Mouse (Mus musculus): ENCODE measurements around the gene Ddx55.
"Not testable (repeated sequence)": the region's sequence is repeated elsewhere in the genome, so short reads cannot be mapped to it uniquely, and the experiment has no call there.

Gene Ddx55

DNA sequence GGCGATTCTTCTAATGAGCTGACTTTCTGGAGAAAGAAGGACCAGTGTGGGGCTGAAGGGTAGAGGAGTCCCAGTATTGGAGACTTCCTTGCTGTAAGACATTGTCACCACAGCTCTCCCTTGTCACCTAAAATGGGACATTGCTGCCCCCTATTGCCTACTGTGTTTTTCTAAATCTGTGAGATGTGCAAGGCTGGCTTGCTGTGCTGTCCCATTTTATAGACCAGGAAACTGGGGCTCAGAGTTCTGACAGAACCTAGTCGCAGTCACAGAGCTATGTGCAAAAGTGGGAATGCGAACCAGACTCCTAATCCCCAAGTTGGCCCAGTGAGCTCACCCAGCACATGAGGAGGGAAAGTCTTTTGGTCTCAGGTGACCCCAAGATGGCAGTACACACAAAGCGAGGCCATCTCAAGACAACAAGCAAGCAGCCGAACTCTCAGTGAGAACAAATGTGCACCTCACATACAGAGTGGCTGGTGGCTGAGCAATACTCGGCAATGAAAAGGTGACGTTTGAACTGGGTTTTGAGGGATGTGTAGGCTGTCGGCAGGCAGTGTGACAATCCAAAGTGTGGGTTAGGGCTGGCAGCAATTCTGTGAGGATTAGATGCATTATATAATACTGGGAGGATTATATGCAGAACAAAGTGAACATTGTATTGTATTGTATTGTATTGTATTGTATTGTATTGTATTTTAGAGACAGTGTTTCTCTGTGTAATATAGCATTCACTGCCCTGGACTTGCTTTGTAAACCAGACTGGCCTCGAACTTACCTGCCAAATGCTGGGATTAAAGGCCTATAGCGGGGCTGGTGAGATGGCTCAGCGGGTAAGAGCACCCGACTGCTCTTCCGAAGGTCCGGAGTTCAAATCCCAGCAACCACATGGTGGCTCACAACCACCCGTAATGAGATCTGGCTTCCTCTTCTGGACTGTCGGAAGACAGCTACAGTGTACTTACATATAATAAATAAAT is 13.6 kb upstream of the Ddx55 start:
- peak; percentile 58 to 71 for DNase-seq (ENCODE audit: low spot score in 2 of 2)

- no peak for DNase-seq (ENCODE audit: low spot score in 2 of 2)
Measured at GRCm38 (mm10) chr5:124539905-124540304, 12.8 kb upstream of the Ddx55 start.

- peak; percentile 98 for DNase-seq (ENCODE audit: low spot score in 2 of 2)
Measured at GRCm38 (mm10) chr5:124540383-124540786, 12.3 kb upstream of the Ddx55 start, which contains the start of gene Tmed2. TSS of gene Tmed2 (plus strand) at chr5:124540695.

GRCm38 (mm10) chr5:124540905-124541601 is 11.6 kb upstream of the Ddx55 start:
- DNase-seq (ENCODE audit: low spot score in 2 of 2) = peak; percentile 71

DNA sequence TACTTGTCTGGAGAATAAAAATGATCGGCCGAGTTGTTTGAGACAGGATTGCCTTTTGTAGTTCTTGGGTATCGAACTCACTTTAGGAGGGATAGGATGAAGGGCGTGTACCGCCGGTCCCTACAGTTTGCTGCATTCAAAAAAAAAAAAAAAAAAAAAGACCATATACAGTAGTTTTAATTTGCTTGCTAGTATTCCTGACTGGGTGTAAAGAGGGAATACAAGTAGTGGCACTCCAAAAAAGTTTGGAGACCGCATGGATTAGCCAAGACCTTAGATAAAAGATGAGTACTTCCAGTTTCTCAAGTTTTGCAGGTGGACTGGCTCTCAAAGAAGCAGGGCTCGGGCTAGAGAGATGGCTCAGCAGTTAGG is 11.1 kb upstream of the Ddx55 start:
- DNase-seq (ENCODE audit: low spot score in 2 of 2) = peak in 1 of 2 experiments; percentile 18

GRCm38 (mm10) chr5:124550737-124551136 is 1.9 kb upstream of the Ddx55 start:
- not testable (repeated sequence) for DNase-seq (ENCODE audit: low spot score in 2 of 2)

- peak in 1 of 2 experiments; percentile 15 for DNase-seq (ENCODE audit: low spot score in 2 of 2)
Measured at GRCm38 (mm10) chr5:124551349-124552093, 1.1 kb upstream of the Ddx55 start.

GRCm38 (mm10) chr5:124552094-124552472 is 581 bp upstream of the Ddx55 start:
- DNase-seq (ENCODE audit: low spot score in 2 of 2) = peak in 1 of 2 experiments; percentile 11

DNA sequence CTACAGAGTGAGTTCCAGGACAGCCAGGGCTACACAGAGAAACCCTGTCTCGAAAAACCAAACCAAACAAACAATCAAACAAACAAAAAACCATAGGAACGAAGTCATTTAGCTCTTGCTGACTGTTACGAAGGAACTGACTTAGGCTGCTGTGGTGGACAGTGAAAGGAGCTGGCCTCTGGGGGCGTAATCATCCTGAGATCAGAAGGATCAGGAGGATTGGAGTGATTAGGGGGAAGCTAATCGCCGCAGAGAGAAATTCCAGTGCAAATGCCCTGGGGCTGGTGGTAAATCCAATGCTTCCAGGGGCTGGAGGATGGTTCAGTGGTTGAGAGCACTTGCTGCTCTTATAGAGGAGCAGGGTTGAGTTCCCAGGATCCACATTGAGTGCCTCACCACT is 943 bp downstream of the Ddx55 start:
- peak in 1 of 2 experiments; percentile 16 for DNase-seq (ENCODE audit: low spot score in 2 of 2)

DNA sequence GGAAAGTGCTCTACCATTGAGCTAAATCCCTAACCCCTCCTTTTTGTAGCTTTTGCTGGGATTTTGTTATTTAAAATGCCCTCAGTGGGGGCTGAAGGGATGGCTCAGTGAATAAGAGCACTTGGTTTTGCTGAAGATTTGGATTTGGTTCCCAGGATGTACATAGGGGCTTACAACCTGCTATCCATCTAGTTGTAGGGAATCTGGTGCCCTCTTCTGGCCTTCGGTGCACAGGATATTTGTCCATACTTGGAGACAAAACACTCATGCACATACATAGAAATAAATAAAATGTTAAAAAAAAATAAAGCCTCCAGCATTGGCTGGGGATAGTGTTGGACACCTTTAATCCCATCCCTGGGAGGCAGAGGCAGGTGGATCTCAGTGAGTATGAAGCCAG is 2.5 kb downstream of the Ddx55 start:
- DNase-seq (ENCODE audit: low spot score in 2 of 2) = peak in 1 of 2 experiments; percentile 26

DNA sequence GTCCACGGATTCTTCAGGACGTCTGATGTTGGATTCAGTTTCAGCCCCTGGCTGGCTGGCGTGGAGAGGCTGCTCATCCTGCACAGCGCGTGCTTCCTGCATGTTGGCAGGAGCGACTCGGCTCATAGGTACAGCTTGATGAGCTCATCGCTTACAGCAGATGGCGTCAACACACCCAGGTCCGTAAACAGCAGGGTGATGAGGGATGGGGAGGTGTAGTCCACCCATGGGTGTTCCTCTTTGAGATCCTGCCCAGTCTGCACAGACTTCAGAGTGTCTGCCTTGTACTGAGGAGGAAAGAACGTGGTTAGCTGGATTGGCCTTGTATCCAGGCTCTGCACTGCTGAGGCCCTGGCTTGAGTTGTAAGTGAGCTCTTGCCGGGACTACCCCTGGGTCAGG is 18.4 kb downstream of the Ddx55 start:
- DNase-seq (ENCODE audit: low spot score in 2 of 2) = peak; percentile 46 to 61

- no peak for DNase-seq (ENCODE audit: low spot score in 2 of 2)
Measured at GRCm38 (mm10) chr5:124575467-124575866, 22.8 kb downstream of the Ddx55 start.

DNA sequence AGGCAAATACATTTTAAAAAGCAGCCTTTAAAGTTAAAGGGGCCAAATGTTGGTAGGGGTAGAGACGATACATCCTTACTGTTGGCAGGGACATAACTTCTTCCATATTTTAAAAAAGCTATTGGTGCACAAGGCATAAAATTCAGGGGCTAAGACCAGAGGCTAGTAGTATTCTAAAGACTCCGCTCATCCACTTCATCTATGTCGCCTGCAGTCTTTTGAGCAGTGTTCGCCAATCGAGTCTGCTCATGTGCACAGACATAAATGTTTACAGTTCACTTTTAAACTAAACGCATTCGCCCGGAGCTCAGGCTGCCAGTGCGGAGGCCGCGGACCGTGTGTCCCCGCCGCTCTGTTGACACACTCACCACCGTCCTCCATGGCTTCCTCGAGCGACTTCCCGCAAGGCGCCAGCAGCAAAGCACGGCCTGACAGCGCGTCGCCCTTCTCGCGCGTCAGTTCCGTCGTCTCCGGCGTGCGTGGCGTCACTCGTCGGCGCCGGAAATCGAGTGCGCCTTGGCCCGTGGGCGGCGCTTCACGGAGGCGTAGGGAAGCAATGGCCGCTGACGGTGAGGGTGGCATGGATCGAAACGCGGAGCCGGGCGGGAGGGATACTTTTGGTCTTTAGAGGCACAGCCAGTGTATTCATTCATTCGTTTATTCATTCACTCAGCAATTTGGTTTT is 26.1 kb downstream of the Ddx55 start, which contains the start of the genes Eif2b1 and Gtf2h3:
TSS of gene Eif2b1 (minus strand) at position 499 of the 685 bp plus-strand sequence.
TSS of gene Gtf2h3 (plus strand) at position 508 of the 685 bp plus-strand sequence.
- peak; percentile 96 for DNase-seq (ENCODE audit: low spot score in 2 of 2)

- no peak for DNase-seq (ENCODE audit: low spot score in 2 of 2)
Measured at GRCm38 (mm10) chr5:124582515-124582914, 29.9 kb downstream of the Ddx55 start.

DNA sequence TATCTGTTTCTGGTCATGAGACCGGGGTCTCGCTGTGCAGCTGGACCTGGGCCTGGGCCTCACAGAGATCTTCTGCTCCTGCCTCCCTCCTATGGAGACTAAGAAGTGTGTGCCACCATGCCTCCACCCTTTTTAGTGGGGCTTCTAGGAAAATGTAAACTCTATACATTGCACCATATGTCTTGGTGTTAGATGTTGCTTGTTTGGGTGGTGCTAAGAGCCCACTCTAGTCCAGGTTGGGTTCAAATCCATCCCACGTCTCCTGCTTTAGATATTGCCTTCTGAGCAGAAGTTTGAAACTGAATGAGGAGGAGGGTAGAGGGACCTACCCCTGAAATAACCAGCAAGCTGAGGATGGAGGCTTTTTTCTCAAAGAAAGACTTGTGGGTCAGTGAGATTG is 40.1 kb downstream of the Ddx55 start:
- no peak for DNase-seq (ENCODE audit: low spot score in 2 of 2)

GRCm38 (mm10) chr5:124598224-124599174 is 45.8 kb downstream of the Ddx55 start:
- peak; percentile 97 to 99 for DNase-seq (ENCODE audit: low spot score in 2 of 2)

GRCm38 (mm10) chr5:124599726-124600125 is 47.1 kb downstream of the Ddx55 start:
- DNase-seq (ENCODE audit: low spot score in 2 of 2) = not testable (repeated sequence)

DNA sequence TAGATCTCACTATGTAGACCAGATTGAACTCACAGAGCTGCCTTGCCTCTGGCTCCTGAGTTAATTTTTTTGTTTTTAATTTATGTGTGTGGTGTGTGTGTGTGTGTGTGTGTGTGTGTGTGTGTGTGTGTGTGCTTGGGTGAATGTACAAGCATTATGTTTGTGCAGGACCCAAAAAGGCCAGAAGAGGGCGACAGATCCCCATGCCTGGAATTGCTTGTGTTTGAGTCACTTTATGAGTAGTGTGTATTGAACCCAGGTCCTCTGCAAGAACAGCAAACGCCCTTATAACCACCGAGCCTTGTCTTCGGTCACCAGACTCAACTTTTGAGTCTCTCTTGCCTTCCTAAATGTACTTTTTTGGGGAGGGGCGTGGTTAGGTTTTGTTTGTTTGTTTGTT is 49.7 kb downstream of the Ddx55 start:
- DNase-seq (ENCODE audit: low spot score in 2 of 2) = peak; percentile 53 to 59

- DNase-seq (ENCODE audit: low spot score in 2 of 2) = no peak
Measured at GRCm38 (mm10) chr5:124604296-124604695, 51.6 kb downstream of the Ddx55 start.

DNA sequence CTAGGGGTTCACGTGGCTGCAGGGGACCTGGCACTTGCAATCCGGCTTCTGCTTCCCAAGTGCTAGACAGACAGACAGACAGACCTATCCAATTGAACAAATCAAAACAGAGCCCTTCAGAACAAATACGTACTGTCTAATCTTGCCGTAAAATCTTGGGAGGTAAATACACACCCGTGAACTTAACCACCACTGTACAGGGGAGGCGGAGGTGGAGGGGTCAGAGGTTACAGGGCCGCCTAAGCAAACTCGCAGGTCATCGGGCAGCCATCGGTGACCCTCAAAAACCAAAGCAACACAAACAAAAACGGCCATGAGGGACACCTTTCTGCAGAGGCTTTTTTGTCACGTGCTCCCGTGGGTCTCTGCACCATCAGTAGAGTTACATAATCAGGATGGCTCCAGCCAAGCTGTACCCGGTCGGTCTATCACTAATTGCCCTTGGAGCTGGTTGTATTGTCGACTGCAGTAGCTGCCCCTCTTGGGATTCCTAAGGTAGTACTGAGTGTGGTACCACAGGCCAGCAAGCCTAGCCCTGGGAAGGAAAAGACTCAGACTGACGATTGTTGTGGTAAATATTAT is 52.5 kb downstream of the Ddx55 start:
- DNase-seq (ENCODE audit: low spot score in 2 of 2) = no peak
